Mouse (Mus musculus) thymus, postnatal 4 days (tissue): Measurements from ENCODE around the gene Eif4enif1.
"Not testable (repeated sequence)": the region's sequence is repeated elsewhere in the genome, so short reads cannot be mapped to it uniquely, and the experiment has no call there.

Experiments
- DNase-seq: peaks from one replicate; pipeline ENCODE4 v3.0.0; 2021

Eif4enif1 gene

DNA sequence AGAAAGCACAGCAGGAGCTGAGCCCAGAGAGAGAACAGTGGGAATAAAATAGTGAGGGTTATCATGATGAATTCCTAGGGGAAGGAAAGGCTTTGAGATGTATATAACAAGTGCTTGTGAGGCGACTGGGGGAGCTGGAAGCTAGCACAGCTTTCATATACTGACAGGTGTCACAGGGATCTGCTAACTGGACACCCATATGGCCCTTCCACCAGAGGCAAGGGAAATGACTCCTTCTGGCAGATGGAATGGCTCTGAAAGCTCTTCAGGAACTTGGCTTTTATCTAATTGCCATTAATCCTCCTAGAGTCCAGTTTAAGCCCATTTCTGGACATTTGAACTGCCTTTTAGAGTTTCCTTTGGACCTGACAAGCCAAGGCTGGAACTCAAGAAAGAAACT lies 20.2 kb upstream of the Eif4enif1 start:
- DNase-seq, result not testable (repeated sequence)

DNA sequence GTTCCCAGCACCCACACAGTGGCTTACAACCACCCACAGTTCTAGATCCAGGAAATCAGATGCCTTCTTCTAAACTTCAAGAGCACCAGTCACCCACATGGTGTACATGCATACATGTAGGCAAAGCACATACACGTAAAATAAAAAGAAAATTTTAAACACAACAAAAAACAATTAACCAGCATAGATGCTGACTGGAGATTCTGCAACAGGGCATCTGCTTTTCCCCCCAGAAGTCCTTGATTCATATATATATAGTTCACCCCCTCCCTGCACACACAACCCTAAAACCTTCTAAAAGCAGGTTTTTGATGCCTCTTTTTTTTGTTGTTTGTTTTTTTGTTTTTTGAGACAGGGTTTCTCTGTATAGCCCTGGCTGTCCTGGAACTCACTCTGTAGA lies 19.5 kb upstream of the Eif4enif1 start:
- not testable (repeated sequence) for DNase-seq

DNA sequence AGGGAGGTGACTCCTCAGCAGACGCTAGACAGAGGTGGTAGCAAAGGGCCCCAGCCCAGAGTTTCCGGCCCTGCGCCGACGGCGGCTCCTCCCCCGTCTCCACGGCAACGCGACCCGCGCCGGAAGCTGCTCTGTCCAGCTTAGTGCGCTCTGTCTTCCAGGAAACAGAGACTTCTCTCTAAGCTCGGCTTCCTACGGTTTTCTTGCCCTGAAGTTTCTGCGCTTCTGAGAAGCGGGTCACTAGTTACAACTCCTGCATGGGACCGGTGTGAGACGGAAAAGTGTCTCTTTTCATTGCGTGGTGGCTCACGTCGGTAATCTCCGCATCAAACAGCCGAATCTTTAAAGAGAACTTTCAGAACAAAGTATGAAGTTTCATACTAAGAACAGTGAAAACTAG lies 8.8 kb upstream of the Eif4enif1 start, which contains the start of gene Sfi1:
Gene Sfi1, minus strand, starts transcription at position 101 of the 400 bp plus-strand sequence.
- no peak for DNase-seq

DNA sequence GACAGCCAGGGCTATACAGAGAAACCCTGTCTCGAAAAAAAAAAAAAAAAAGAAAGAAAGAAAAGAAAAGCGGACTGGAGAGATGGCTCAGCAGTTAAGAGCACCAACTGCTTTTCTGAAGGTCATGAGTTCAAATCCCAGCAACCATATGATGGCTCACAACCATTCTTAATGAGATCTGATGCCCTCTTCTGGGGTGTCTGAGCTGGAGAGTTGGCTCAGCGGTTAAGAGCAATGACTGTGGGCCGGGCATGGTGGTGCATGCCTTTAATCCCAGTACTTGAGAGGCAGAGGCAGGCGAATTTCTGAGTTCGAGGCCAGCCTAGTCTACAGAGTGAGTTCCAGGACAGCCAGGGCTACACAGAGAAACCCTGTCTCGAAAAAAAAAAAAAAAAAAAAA lies 1.6 kb upstream of the Eif4enif1 start:
- not testable (repeated sequence) for DNase-seq

DNA sequence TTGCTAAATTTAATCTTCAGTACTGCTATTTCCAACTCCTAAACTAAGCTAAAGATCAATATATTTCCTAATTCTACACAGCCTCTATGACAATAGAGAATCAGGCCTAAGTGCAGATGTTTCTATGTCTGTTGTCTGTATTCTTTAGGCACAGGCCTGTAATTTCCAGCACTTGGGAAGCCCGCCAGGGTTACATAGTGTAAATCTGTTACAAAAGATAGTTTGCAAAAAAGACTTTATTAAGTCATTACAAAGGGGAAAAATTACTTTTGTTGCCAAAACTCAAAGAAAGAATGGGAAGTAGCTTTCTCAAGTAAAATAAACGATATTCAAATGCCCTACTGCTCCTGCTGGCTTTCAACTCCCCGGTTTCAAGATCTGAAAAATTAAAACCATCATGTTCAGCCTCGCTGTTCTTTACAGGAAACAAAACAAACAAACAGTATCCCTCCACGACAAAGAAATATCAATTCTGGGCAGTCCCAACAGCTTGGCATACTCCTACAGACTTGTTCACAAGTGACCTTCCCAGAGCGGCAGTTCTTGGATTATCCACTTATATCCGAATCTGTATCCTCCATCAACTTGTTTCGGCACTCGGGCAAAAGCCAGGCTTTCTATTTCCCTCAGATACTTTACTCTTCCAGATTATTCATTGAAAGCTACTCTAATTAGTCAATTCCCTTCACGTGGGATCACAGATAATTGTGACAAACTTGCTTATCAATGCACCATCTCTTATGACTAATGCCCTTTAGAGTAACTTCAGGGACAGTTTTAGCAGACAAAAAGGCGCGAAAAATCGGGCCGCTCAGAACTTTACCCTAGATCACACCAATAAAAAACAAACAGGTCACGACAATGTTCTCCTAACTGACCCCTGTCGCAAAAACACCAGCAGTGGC lies 614 bp upstream of the Eif4enif1 start:
- no peak for DNase-seq

DNA sequence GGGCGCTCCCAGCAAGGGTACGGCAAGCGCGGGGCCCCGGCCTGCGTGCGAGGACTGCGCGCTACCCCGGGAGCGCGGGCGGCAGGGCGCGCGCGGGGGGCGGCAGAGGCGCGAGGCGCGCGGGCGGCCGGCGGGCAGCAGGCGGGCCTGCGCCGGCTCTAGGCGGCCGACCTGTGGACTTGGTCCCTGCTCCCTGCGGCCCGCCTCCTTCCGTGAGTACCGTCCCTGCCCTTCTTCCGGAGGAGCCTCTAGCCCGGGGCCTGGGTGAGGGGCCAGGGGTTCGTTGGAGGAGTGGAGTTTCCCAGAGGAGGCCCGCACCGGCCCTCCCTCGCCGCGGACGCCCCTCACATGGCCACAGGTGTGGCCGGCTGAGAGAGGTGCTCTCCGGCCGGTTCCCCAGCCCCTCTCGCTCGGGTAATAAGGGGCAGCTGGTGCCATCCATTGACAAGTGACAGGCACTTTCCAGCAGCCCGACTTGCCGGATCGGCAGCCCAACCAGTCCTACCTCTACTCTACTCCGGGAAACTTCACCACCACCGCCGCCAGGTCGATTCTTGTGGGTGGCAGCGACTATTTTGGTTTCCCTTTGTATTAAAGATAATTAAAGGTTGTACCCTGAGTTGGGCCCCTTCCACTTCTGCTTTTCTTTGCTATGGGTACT lies 719 bp downstream of the Eif4enif1 start:
- DNase-seq, result peak; percentile 73

DNA sequence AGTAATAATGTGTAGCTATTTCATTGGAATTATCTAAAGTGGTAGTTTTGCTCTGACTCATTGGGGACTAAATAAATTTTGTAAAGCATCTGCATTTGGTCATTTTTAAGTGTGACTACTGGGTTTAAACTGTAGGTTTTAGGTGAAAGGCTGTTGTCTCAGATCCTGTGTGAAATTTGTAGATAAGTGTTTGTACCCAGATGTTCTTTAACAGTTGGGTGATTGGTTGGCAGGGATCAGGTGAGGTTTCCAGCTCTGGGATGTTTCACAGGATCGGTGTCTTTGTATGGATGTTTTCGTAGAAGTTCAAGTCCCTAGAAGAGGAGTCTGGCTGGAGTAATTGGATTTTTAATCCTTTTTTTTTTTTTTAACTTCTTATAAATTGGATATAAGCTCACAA lies 1.6 kb downstream of the Eif4enif1 start:
- no peak for DNase-seq

DNA sequence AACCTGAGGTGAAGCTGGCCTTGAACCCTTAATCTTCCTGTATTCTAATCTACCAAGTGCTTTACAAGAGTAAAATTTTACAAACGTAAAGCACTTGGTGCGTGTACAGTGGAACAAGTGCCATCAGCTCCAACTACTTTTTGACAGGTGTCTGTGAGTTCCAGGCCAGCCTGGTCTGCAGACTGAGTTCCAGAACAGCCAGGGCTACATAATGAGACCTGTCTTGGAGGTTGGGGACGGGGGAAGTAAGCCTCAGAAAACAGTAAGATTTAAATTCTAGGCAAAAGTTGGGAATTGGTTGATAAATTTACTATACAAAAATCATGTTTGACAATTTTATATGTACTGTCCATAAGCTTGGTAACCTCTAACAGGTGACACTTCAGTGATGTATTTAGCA lies 3.0 kb downstream of the Eif4enif1 start:
- DNase-seq, result no peak

DNA sequence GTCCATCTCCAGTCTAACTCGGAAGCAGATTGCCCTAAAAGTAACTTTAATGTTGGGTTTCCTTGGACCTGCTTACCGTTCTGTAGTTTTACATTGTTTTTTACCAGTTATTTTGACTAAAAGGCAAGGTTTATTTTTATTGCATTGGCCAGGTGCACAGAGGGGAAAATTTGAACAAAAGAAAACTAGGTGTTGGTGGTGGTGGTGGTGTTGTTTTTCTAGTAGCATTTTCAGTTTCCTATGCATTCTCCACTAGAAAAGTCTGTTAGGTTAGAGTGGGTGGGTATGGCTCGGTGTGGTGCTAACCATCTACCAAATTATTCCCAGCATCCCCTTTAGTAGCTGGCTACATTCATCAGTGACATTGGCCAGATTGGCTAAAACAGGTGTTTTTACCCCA lies 4.6 kb downstream of the Eif4enif1 start:
- no peak for DNase-seq

DNA sequence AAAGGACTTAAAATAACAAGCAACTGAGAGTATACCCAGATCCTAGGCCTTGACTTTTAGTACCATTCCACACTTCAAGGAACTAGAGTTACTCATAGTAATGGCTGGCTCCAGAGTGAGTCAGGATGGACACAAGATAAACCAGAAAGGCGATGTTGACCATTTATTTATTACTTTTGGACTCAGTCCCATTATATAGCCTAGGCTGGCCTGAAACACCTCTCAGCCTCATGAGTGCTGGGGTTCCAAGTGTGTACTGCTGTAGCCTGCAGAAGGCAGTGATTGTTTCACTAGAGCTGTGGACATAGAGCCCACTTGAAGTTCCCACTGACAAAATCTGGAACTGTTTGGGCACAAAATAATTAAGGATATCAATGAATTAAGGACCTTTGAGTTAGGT lies 10.3 kb downstream of the Eif4enif1 start:
- no peak for DNase-seq

DNA sequence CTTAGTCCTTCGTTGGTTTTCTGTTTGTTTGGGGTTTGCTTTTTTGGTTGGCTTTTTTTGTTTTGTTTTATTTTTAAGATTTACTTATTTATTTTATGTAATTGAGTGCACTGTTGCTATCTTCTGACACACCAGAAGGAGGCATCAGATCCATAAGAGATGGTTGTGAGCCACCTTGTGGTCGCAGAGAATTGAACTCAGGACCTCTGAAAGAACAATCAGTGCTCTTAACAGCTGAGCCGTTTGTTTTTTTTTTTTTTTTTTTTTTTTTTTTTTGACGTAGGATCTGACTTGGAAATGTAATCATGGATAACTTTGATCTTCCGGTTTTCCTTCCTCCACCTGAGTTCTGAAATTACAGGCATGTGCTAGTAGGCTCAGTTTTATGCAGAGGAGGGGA lies 20.9 kb downstream of the Eif4enif1 start:
- DNase-seq, result no peak

DNA sequence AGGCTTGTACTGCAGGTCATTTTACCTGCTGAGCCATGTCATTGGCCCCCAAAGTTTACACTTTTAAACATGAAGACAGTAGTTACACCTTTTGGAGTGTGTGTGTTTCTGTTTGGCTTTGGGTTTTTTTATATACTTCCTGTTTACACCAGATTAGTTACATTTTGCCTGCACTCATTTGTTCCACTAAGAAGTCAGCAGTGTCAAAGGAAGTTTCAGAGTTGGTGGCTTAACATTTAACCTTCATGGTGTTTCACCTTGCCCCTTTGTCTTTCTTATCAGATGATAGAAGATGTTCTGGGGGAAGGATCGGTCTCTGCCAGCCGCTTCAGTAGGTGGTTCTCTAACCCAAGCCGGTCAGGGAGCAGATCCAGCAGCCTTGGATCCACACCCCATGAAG lies 24.9 kb downstream of the Eif4enif1 start:
- DNase-seq, result no peak

DNA sequence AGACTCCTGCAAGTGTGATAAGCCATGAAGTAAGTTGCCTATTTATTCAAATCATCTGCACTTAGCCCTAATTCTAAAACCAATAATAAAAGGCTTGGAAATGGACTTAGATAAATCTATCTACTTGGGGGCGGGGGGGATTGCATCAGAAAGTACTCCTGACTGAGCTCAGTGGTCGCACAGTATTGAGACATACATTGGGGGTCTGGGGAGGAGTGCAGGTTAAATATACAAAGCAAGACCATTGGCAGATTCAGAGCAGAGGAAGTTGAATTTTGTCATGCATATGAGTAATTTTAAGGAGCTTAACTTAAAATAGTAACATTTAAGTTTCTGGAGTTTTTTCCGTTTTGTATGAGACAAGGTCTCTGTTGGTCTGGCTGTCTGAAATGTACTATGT lies 30.1 kb downstream of the Eif4enif1 start:
- no peak for DNase-seq

DNA sequence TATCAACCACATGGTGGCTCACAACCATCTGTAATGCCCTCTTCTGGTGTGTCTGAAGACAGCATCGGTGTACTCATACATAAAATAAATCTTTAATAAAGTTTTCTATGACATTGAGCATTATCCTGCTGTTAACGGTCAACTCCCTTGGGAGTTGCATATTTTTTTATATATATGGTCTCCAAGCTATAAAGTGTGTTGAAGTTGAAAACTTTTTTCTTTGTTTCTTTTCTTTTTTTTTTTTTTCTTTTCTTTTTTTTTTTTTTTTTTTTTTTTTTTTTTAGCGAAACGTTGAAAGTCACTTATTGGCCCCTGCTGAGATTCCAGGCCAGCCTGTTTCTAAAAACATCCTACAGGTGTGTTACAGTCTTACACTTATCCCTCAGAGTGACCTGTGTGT lies 31.5 kb downstream of the Eif4enif1 start:
- no peak for DNase-seq

DNA sequence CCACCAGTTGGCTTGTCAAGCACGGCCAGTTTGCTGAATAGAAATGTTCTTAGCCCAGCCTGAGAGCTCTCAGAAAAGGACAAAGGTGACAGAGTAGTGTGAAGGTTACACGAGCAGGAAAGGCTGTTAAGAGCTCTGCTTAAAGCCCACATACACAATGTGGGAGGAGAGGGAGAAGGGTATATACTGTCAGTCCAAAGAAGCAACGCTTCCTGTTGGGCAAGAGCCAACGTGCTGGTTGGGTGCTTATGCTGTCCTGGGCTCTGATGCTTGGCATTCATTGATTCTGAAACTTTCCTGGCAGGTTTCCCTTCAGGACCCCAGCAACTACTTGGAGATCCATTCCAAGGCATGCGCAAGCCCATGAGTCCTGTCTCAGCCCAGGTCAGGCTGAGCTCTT lies 33.1 kb downstream of the Eif4enif1 start:
- DNase-seq, result no peak

DNA sequence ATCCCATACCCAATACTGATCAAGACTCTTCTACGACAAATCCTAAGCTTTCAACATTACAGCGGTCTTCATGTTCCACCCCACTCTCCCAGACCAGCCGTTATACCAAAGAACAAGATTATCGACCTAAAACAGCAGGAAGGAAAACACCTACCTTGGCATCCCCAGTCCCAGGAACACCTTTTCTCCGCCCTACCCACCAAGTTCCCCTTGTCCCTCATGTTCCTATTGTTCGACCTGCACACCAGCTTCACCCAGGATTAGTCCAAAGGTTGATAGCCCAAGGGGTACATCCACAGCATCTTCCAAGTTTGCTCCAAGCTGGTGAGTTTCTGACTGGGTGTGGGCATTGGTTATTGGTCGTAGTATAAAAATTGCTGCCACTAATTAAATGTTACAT lies 40.2 kb downstream of the Eif4enif1 start:
- no peak for DNase-seq

DNA sequence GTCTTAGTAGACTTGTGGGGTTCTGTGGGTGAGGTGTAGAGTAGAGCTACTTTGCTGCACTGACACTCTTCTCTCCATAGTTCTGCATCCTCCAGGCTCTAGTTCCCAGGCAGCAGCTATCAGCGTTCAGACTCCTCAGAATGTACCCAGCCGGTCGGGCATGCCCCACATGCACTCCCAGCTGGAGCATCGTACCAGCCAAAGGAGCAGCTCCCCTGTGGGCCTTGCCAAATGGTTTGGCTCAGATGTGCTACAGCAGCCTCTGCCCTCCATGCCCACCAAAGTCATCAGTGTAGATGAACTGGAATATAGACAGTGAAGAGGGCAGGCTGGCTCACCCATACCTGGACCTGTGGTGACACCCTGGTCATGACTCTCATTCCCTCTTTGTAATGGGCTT lies 41.6 kb downstream of the Eif4enif1 start:
- DNase-seq, result no peak

DNA sequence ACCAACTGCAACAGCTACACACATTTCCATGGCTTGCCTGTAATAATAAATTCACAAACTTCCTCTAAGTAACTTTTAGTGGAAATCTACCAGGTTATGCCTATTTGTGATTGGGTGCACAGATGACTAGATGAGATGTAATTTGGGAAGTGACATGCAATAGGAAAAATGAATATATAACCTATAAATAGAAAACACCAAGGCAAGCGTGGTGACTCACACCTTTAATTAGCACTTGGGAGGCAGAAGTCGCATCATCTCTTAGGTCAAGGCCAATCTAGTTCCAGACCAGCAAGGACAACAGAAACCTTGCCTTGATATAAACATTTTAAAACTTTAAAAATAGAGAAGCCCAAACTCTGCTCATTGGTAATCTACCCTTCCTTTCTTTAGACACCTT lies 45.2 kb downstream of the Eif4enif1 start:
- DNase-seq, result no peak

DNA sequence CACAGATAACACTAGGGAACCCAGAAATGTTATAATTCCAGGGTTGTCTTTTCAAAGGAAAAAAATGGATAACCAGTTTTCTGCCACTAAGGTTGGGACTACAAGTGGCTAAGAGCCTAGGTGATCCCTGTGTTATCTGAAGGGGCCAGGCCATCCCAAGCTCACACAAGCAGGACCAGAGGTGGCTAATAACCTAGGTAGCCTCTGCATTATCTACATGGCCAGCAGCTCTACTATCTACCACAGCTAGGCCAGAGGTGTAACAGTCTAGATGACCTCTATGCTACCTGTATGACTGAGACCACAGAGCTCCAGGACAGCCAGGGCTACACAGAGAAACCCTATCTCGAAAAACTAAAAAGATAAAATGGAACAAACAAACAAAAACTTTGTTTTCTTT lies 57.3 kb downstream of the Eif4enif1 start:
- no peak for DNase-seq

DNA sequence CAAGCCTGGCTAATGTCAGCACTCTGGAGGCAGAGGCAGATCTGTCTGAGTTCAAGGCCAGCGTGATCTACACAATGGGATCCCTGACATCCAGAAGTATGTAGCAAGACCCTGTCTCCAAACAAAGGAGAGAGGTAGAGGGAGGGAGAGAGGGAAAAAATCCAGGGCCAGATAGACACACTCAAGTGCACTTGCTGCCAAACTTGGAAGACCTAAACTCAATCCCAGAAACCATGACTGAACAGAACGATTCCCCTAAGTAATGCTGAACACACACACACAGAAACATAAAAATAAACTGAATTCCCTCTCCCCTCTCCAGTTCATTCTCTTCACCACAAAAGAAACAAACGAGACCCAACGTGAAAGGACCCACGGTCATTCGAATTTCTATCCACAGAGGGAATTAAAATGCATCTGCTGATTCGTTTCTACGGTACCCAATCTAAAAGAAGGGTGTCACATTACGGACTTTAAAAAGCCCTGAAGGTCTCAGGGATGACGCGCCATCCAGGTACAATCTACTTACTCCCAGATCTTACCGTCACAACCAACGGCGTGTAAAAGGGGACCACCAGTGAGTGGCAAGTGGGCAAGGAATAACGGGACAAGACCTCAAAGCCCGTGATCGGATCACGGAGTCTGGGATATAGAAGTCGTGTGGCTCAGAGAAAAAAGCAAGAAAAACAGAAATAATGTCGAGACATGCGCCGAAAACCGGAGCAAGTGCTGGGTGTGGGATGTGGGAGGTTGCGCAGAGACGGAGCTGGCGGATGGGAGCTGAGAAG lies 63.3 kb downstream of the Eif4enif1 start:
- DNase-seq, result no peak

DNA sequence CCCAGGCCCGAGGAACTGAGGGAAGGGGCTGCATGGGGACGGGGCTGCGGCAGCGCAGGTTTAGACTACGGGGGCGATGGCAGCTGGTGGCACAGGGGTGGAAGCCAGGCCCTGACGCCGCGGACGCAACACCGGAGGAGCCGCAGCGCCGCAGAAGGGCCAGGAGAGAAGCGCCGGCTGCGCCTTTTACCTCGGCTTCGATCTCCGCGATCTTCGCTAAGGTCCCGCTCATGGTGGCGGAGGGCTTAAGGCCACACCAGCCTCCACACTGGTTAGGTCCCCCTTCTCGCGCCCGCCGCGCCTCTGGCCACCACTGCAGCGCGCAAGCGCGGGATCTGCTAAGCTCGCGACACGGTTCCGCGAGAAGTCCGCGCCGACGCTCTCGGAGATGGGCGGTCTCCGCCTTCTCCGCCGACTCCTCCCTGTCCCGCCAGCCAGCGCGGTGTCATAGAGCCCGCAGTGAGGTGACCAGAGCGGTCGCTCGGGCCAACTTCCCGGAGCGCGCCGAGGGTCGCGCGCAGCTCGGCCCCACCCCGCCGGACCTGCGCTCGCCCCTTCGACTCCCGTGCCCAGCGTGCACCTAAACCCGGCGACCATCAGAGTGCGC lies 64.0 kb downstream of the Eif4enif1 start, which contains the start of gene Drg1:
Gene Drg1, minus strand, starts transcription at position 337 of the 607 bp plus-strand sequence.
- peak; percentile 95 for DNase-seq

DNA sequence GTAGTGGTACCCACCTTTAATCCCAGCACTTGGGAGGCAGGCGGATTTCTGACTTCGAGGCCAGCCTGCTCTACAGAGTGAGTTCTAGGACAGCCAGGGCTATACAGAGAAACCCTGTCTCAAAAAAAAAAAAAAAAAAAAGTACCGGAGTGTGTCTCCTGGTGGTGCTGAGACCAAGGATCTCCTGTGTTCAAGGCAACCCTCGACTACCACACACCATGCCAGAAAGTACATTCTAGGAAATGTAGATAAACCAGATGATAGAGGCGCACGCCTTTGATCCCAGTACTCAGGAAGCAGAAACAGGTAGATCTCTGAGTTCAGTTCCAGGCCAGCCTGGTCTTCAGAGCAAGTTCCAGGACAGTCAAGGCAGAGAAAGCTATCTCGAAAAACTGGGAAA lies 64.9 kb downstream of the Eif4enif1 start:
- no peak for DNase-seq

DNA sequence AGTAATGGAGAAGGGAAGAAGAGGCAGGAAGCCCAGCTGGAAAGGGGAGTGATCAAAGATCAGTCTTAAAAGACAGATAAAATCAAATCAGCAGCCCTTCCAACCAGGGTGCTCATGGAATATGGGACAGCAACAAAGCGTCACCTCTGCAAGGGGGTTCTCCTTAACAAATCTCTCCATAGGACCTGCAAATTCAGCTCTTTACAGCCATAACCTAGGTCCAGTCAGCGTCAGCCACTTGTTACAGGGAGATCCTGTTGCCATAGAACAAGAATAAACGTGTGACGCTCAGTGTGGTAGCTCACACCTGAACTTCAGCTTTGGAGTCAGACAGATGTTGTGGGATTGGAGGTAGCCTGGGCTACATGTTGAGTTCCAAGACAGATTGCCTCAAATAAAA lies 67.0 kb downstream of the Eif4enif1 start:
- DNase-seq, result no peak
